Mouse (Mus musculus) MEL (cell line): Measurements from ENCODE around the gene Mpp2.

Experiments
- CTCF ChIP-seq, 3 experiments: IDR thresholded peaks in 2 of 3; conservative IDR thresholded peaks in 1 of 3; 2 replicates each; pipeline ENCODE4 v1.5.1; 2011 to 2012; ENCODE audit warnings: low read length in 3 of 3, low read depth in 2 of 3, mild to moderate bottlenecking in 2 of 3, improper control_type of control experiment in 1 of 3, inconsistent platforms in 1 of 3, mixed read lengths in 1 of 3, moderate library complexity in 1 of 3; ENCODE audit not compliant: control insufficient read depth in 1 of 3, insufficient read depth in 1 of 3, poor library complexity in 1 of 3, severe bottlenecking in 1 of 3
- MAFK ChIP-seq: IDR thresholded peaks from 2 replicates; pipeline ENCODE4 v1.6.1; 2011; ENCODE audit warnings: low read depth, mild to moderate bottlenecking, low read length, improper control_type of control experiment, borderline replicate concordance
- MAX ChIP-seq: IDR thresholded peaks from 2 replicates; pipeline ENCODE4 v1.6.1; 2011; ENCODE audit warnings: low read length, improper control_type of control experiment
- NRF1 ChIP-seq: IDR thresholded peaks from 2 replicates; pipeline ENCODE4 v1.6.1; 2014; ENCODE audit warnings: low read depth, mild to moderate bottlenecking, inconsistent platforms, low read length, improper control_type of control experiment, moderate library complexity; ENCODE audit not compliant: poor library complexity, insufficient read depth, severe bottlenecking
- POLR2A ChIP-seq, 2 experiments: IDR thresholded peaks; 2 replicates each; pipeline ENCODE4 v1.6.1; 2011 to 2012; ENCODE audit warnings: low read length in 2 of 2, mild to moderate bottlenecking in 2 of 2, control low read depth in 1 of 2, improper control_type of control experiment in 1 of 2, low read depth in 1 of 2, moderate library complexity in 1 of 2; ENCODE audit not compliant: control insufficient read depth in 1 of 2, insufficient read depth in 1 of 2, poor library complexity in 1 of 2
- TBP ChIP-seq: IDR thresholded peaks from 2 replicates; pipeline ENCODE4 v1.8.0; 2011; ENCODE audit warnings: low read depth, low read length, improper control_type of control experiment
- TCF12 ChIP-seq: IDR thresholded peaks from 2 replicates; pipeline ENCODE4 v1.6.1; 2014; ENCODE audit warnings: low read depth, mild to moderate bottlenecking, inconsistent platforms, low read length, improper control_type of control experiment, moderate library complexity

DNA sequence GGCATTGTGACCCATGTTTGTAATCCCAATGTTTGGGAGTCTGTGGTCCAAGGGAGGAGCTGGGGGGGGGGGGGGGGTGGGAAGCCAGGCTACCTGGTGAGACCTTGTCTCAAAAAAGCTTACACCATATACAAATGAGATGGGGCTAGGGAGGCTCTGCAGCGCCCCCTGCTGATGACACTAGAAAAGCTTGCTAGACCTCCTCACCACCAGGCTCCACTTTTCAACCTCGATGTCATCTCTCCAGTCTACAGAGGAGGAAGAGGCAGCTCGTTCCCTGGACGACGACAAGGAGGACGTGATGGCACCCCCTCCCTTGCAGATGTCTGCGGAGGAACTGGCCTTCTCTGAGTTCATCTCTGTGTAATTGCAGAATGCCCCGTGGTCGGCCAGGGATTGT is 34.5 kb downstream of the Mpp2 start:
- TF ChIP-seq TCF12: no peak
- TF ChIP-seq POLR2A (IDR thresholded peaks at IDR 0.05; ENCODE audit: control insufficient read depth in 1 of 2, insufficient read depth in 1 of 2, low read depth in 1 of 2, low read length in 2 of 2, poor library complexity in 1 of 2): no peak
- no peak for TF ChIP-seq NRF1
- peak; percentile 77 to 96 (median 86) for TF ChIP-seq CTCF (IDR thresholded peaks at IDR 0.05 in 2 of 3, conservative IDR thresholded peaks at IDR 0.05 in 1 of 3; ENCODE audit: control insufficient read depth in 1 of 3, insufficient read depth in 1 of 3, low read depth in 2 of 3, low read length in 3 of 3, poor library complexity in 1 of 3, severe bottlenecking in 1 of 3)
- no peak for TF ChIP-seq MAX
- TF ChIP-seq MAFK: no peak
- no peak for TF ChIP-seq TBP
